Mouse (Mus musculus) spleen, adult 2 months (tissue): ENCODE measurements around the gene Rpp25l. TPM values are rescaled to one million over a fixed set of nuclear protein-coding genes. Genes with fewer than 3 reads are reported as not detected.

Experiments
- DNase-seq, 2 experiments: peaks; one replicate each; pipeline versions ENCODE4 v3.0.0 to v3.0.0-alpha.2; 2012 to 2021; ENCODE audit warnings: low spot score in 2 of 2, low read depth in 1 of 2
- H3K27ac ChIP-seq: fragments of 200-500 bp; 2 replicates; pipeline ENCODE4 v1.5.1; 2012; ENCODE audit warnings: low read length, inconsistent platforms; ENCODE audit not compliant: insufficient read depth
- H3K27me3 ChIP-seq: fragments of 200-500 bp; 2 replicates; pipeline ENCODE4 v1.6.1; 2012; ENCODE audit warnings: mild to moderate bottlenecking, moderate library complexity, low read length, inconsistent platforms; ENCODE audit not compliant: control insufficient read depth, insufficient read depth
- H3K36me3 ChIP-seq: fragments of 200-500 bp; 2 replicates; pipeline ENCODE4 v1.6.1; 2012; ENCODE audit warnings: mild to moderate bottlenecking, low read length, inconsistent platforms; ENCODE audit not compliant: control insufficient read depth, insufficient read depth
- H3K4me1 ChIP-seq: fragments of 200-500 bp; 2 replicates; pipeline ENCODE4 v1.6.1; 2011; ENCODE audit warnings: inconsistent platforms; ENCODE audit not compliant: control insufficient read depth, insufficient read depth, insufficient read length
- H3K4me3 ChIP-seq: fragments of 200-500 bp; 2 replicates; pipeline ENCODE4 v1.5.1; 2011; ENCODE audit warnings: mild to moderate bottlenecking, inconsistent platforms; ENCODE audit not compliant: insufficient read depth, insufficient read length; ENCODE audit errors: extremely low read depth
- CTCF ChIP-seq: fragments of 200-500 bp; IDR thresholded peaks from 2 replicates; pipeline ENCODE4 v1.5.1; 2011; ENCODE audit warnings: mild to moderate bottlenecking, inconsistent platforms; ENCODE audit not compliant: insufficient read depth, insufficient read length, insufficient replicate concordance; ENCODE audit errors: extremely low read depth
- POLR2A ChIP-seq: fragments of 200-500 bp; IDR thresholded peaks from 2 replicates; pipeline ENCODE4 v1.6.1; 2011; ENCODE audit warnings: low read depth, low read length, inconsistent platforms
- WGBS: fragments of 180-500 bp; shearing (Covaris S2); methylation state at CpG from one replicate; pipeline ENCODE4 v1.1.7; 2018; 5-methylcytosine and 5-hydroxymethylcytosine counted together
- polyA plus RNA-seq: library from polyadenylated mRNA; depleted of rRNA; stranded (reverse); fragments of >200 nt; gene quantifications from 2 replicates; pipeline ENCODE4 v1.2.3, GENCODE M21; 2012

Gene Rpp25l
- polyA plus RNA-seq, 1 experiment: 32.8 TPM

GRCm38 (mm10) chr4:41738256-41738603, 24.9 kb upstream of the Rpp25l start:
- no peak overlapping the region for H3K27ac ChIP-seq
- no peak overlapping the region for H3K4me3 ChIP-seq
- H3K27me3 ChIP-seq: no peaks in the 10 kb centered on the region
- TF ChIP-seq CTCF (no peak), POLR2A (no peak)
- no peak for DNase-seq
- peaks cover 4% of the 10 kb centered on the region; the same call in 1 of the 2 replicates for H3K36me3 ChIP-seq
- H3K4me1 ChIP-seq: peaks cover 7% of the 10 kb centered on the region; the same call in 1 of the 2 replicates
- 70% methylated on average over 1 of the region's 1 CpGs for WGBS

- Histone ChIP-seq H3K4me3 (no peak overlapping the region), H3K27ac (no peak overlapping the region), H3K27me3 (no peaks in the 10 kb centered on the region), H3K36me3 (peaks cover 4% of the 10 kb centered on the region; the same call in 1 of the 2 replicates), H3K4me1 (peaks cover 7% of the 10 kb centered on the region; the same call in 1 of the 2 replicates)
- 35% methylated on average over 8 of the region's 8 CpGs for WGBS
- peak; percentile 59 to 76 for DNase-seq
- TF ChIP-seq CTCF: peak; percentile 85; the same call in 1 of the 2 replicates
- no peak for TF ChIP-seq POLR2A
Measured at GRCm38 (mm10) chr4:41737602-41738255, 24.4 kb upstream of the Rpp25l start.

DNA sequence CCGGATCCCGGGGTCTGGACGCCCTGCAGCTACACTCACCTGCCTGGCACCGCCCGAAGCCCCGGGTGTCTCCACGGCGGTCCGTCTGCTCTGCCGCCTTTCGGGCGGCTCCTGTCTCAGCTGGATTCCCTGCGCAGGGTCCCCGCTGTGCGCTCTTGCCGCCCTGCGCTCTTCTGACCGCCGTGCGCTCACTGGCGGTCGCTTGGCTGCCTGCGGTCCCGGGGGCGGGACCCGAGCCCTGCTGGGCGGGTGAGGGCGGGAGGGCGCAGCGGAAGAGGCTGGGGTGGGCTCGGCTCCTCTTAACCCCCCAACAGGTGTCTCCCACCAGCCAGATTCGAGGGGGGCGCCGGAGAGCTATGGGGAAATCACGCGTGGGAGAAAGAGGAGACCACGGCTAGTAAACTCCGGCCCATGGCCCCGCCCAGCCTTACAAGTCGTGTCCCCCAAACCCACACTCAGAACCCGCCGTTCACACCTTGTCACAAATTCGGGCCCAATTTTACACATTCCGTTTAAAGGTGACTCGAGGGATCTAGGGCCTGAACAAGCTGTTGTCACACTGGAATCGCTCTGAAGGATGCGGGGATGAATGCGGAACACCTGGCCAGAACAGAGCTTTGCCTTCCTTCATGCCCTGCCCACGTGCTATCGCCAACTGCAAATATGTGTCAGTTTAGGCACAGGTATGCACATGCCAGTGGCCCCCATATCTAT, 17.9 kb upstream of the Rpp25l start, which contains the start of gene Arid3c:
Gene Arid3c (minus strand): TSS at position 91 of the 714 bp plus-strand sequence.
- 2% methylated on average over 50 of the region's 50 CpGs for WGBS
- H3K4me3 ChIP-seq: peak within 1 kb of the TSS; percentile 26; the same call in 1 of the 2 replicates

GRCm38 (mm10) chr4:41726826-41727621, 13.7 kb upstream of the Rpp25l start:
- Histone ChIP-seq H3K27ac (no peak overlapping the region), H3K4me3 (no peak overlapping the region), H3K36me3 (no peaks in the 10 kb centered on the region), H3K4me1 (peaks cover 7% of the 10 kb centered on the region), H3K27me3 (peaks cover 28% of the 10 kb centered on the region)
- DNase-seq: no peak
- 26% methylated on average over 20 of the region's 20 CpGs for WGBS
- TF ChIP-seq POLR2A (no peak), CTCF (no peak)

More for the DNA sequence above, 17.9 kb upstream of the Rpp25l start, which contains the start of gene Arid3c:
- DNase-seq: no peak
- no peaks in the 10 kb centered on the region for H3K36me3 ChIP-seq
- H3K27ac ChIP-seq: no peak within 1 kb of the TSS
- peaks cover 17% of the 10 kb centered on the region for H3K27me3 ChIP-seq
- peaks cover 4% of the 10 kb centered on the region; the same call in 1 of the 2 replicates for H3K4me1 ChIP-seq
- no peak for TF ChIP-seq POLR2A
- TF ChIP-seq CTCF: no peak

GRCm38 (mm10) chr4:41722918-41723351, 9.6 kb upstream of the Rpp25l start, which contains the start of gene Dctn3:
Dctn3 (minus strand) TSS chr4:41723170.
- peak; percentile 79 to 93 for DNase-seq
- H3K4me3 ChIP-seq: peak within 1 kb of the TSS; percentile 93
- H3K36me3 ChIP-seq: peaks cover 12% of the 10 kb centered on the region
- H3K4me1 ChIP-seq: peaks cover 7% of the 10 kb centered on the region; the same call in 1 of the 2 replicates
- TF ChIP-seq CTCF: no peak
- TF ChIP-seq POLR2A: peak; percentile 78
- peaks cover 15% of the 10 kb centered on the region for H3K27me3 ChIP-seq
- no peak within 1 kb of the TSS for H3K27ac ChIP-seq
- under 1% methylated on average over 27 of the region's 27 CpGs for WGBS

DNA sequence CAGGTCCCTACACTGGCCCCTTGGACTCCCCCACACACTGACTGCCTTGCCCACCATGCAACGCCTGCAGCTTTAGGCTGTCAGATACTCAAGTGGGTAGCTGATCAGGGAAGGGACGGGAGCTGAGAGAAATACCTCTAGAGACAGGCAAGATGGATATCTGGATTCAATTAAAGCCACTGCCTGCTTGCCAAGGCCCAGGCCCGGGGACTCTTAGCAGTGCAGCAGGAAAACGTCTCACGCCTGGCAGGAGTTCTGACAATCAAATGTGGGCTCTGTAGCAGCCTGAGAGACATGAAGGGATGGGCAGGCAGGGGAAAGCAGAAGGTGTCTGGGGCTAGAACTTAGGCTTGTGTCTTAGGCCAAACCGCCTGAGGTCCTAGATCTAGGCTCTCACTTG, 3.5 kb upstream of the Rpp25l start:
- Histone ChIP-seq H3K27ac (no peak overlapping the region), H3K27me3 (no peaks in the 10 kb centered on the region), H3K36me3 (peaks cover 16% of the 10 kb centered on the region), H3K4me3 (no peak overlapping the region), H3K4me1 (peaks cover 9% of the 10 kb centered on the region; the same call in 1 of the 2 replicates)
- no peak for TF ChIP-seq POLR2A
- TF ChIP-seq CTCF: no peak
- no peak for DNase-seq
- WGBS: 89% methylated on average over 6 of the region's 6 CpGs
